Mouse (Mus musculus): ENCODE measurements at regions not wholly inside any gene's neighbourhood (a gene's known extent, or its start where the extent isn't known, plus 50 kb on each side); places are given as distances from the start of the nearest gene placed in this dataset.
"Not testable (repeated sequence)": the region's sequence is repeated elsewhere in the genome, so short reads cannot be mapped to it uniquely, and the experiment has no call there.

DNA sequence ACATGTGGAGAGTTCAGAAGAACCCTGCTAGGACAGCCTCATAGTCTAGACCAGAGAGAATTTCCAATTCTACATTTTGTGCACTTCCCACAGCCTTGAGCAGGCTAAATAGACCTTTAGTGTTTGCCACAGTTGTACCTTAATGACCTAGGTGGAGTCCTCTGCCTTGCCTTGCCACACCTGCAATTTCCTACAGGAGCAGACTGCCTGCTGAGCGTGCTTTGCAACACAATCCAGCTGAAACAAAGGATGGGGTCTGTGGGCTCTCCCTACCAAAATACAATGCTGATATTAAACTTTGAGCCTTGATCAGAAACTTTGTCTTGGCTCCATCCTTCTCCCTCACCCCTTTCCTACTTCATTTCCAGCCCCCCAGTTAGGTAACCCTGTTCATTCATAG, 326.0 kb upstream of the Snx7 start:
- no peak overlapping the region for H3K4me3 ChIP-seq
- H3K27ac ChIP-seq, result no peak overlapping the region
- no peaks in the 10 kb centered on the region for H3K36me3 ChIP-seq (ENCODE audit: poor library complexity, severe bottlenecking)
- no peak overlapping the region for H3K4me2 ChIP-seq
- H3K27me3 ChIP-seq, result no peaks in the 10 kb centered on the region
- WGBS, result 30% methylated on average over 1 of the region's 1 CpGs
- no peaks in the 10 kb centered on the region for H3K9me3 ChIP-seq (replicated peaks)
- H3K9ac ChIP-seq, result no peak overlapping the region
- no peaks in the 10 kb centered on the region for H3K4me1 ChIP-seq
- no peak for ATAC-seq

DNA sequence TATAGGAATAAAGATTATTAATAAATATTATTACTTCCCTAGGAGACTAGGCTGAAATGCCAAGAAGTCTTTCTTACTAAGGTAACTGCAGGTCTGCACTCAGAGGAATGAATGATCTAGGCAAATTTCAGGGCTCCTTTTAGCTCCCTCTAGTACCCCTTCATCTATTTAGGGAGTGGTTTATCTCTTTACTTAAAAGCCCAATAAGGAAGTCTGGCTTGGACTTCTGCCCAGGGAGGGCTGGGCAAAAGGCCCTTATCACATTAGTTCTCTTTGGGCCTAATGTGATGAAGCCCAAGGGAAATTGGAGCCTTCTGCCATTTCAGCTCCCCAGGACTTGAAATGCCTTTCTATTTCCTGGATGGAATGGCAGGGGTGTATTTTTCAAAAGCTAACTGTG, 320.6 kb upstream of the Snx7 start:
- Histone ChIP-seq H3K27ac (no peak overlapping the region), H3K4me1 (no peaks in the 10 kb centered on the region), H3K9me3 (replicated peaks) (no peaks in the 10 kb centered on the region), H3K4me3 (no peak overlapping the region), H3K4me2 (no peak overlapping the region), H3K36me3 (ENCODE audit: poor library complexity, severe bottlenecking) (no peaks in the 10 kb centered on the region), H3K27me3 (no peaks in the 10 kb centered on the region), H3K9ac (no peak overlapping the region)
- no peak for ATAC-seq

DNA sequence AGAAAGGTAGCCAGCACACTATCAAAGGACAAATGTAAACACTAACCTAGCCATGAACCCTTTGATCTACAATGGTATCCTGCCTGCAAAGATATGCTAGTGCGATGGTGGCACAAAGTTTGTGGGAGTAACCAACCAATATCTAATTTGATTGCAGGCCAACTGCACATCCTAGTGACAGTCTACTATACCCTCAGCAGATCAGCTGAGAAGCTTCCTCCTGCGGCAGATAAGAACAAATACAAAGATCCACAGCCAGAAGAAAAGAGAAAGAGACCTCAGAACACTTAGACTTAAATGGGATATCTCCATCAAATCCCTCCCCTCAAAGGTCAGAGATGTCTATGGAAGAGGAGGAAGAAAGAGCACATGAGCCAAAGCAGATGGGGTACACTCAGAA, 308.7 kb upstream of the Snx7 start:
- no peaks in the 10 kb centered on the region for H3K36me3 ChIP-seq (ENCODE audit: poor library complexity, severe bottlenecking)
- 97% methylated on average over 2 of the region's 2 CpGs for WGBS
- no peak for ATAC-seq
- no peak overlapping the region for H3K4me3 ChIP-seq
- H3K4me1 ChIP-seq, result no peaks in the 10 kb centered on the region
- no peaks in the 10 kb centered on the region for H3K27me3 ChIP-seq
- H3K27ac ChIP-seq, result no peak overlapping the region
- no peak overlapping the region for H3K9ac ChIP-seq
- no peak overlapping the region for H3K4me2 ChIP-seq
- no peaks in the 10 kb centered on the region for H3K9me3 ChIP-seq (replicated peaks)

DNA sequence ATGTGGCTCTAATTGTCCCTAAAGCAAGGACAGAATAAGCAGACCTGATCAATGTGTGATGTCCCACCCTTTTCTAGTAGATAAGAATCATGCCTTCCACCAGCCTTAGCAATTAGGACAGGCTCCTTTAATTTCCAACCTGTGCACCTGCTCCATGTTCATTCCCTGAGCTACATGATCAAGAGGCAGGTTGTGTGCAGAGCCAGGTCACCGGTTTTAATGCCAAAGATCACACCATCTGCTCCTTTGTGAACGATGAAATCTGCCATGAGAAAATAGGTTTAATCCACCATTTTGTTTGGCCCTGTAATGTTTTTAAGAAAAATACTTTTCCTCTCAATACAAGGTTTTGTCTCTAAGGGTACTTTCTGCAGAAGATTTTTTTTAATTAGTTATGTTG, 294.2 kb upstream of the Snx7 start:
- ATAC-seq, result no peak
- H3K4me1 ChIP-seq, result no peaks in the 10 kb centered on the region
- H3K36me3 ChIP-seq (ENCODE audit: poor library complexity, severe bottlenecking), result no peaks in the 10 kb centered on the region
- WGBS, result 83% methylated on average over 2 of the region's 2 CpGs
- no peak overlapping the region for H3K4me3 ChIP-seq
- H3K4me2 ChIP-seq, result no peak overlapping the region
- H3K27me3 ChIP-seq, result no peaks in the 10 kb centered on the region
- no peaks in the 10 kb centered on the region for H3K9me3 ChIP-seq (replicated peaks)
- no peak overlapping the region for H3K9ac ChIP-seq
- no peak overlapping the region for H3K27ac ChIP-seq

DNA sequence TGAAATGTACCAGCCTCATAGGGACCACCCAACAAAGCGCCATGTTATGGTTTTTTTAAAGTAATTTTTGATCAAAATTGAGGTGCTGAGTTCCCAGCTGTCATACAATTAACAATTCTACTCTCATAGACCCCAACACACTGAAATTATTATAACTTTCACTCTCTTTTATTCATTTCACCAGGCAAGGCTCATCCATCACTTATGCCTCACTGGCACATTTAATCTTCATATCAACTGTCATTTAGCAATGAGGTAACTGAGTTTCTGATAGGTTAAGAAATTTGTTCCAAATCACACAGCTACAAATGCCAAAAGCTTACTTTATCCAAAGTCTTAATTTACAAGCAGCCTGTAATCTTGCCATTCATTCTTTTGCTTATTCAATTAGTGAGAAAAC, 276.1 kb upstream of the Snx7 start:
- H3K9me3 ChIP-seq (replicated peaks), result no peaks in the 10 kb centered on the region
- H3K4me3 ChIP-seq, result no peak overlapping the region
- no peak overlapping the region for H3K9ac ChIP-seq
- no peak for ATAC-seq
- no peaks in the 10 kb centered on the region for H3K4me1 ChIP-seq
- no peak overlapping the region for H3K4me2 ChIP-seq
- no peaks in the 10 kb centered on the region for H3K27me3 ChIP-seq
- 97% methylated on average over 1 of the region's 1 CpGs for WGBS
- H3K36me3 ChIP-seq (ENCODE audit: poor library complexity, severe bottlenecking), result no peaks in the 10 kb centered on the region
- no peak overlapping the region for H3K27ac ChIP-seq

DNA sequence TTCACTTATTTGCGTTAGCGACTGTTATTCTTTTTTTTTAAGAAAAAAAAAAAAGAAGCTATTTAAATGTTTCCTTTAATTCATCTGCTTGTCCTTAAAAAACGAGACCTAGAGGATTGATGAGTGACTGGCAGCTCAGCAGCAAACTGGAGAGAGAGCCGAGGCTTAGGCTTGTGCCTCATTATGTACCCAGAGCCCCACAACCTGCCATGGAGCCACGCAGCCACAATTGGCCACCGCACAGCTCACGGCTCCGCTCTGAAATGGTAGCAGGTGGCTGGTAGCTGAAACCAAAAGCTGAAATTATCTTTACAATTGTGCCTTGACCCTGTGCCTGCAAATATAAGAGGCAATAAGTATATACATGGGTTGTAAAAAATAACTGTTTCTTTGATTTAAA, 273.0 kb upstream of the Snx7 start:
- Histone ChIP-seq H3K9me3 (replicated peaks) (no peaks in the 10 kb centered on the region), H3K4me3 (no peak overlapping the region), H3K4me2 (no peak overlapping the region), H3K4me1 (no peaks in the 10 kb centered on the region), H3K36me3 (ENCODE audit: poor library complexity, severe bottlenecking) (no peaks in the 10 kb centered on the region), H3K9ac (no peak overlapping the region), H3K27ac (no peak overlapping the region), H3K27me3 (no peaks in the 10 kb centered on the region)
- ATAC-seq, result peak; percentile 78
- WGBS, result 59% methylated on average over 8 of the region's 8 CpGs

DNA sequence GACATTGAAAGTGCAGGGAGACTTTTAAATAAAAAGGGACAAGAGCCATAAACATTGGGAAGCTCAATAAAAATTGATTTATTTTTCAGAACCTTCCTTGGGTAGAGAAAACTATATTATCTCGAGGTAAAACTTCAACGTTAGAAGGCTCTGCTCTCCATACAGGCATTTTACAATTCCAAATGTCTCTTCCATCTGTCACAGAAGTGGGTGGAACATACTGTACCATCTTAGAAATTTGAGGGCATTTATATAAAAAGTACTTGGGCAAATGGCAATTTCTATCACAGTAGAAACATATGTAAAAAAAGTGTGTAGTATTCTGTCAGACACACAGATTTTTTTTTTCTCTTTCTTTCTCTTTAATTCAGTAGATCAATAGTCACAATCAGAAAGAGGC, 271.4 kb upstream of the Snx7 start:
- no peak overlapping the region for H3K27ac ChIP-seq
- no peak overlapping the region for H3K4me3 ChIP-seq
- no peaks in the 10 kb centered on the region for H3K9me3 ChIP-seq (replicated peaks)
- no peaks in the 10 kb centered on the region for H3K4me1 ChIP-seq
- no peak overlapping the region for H3K9ac ChIP-seq
- whole genome bisulfite sequencing, result 80% methylated on average over 2 of the region's 2 CpGs
- no peak for ATAC-seq
- H3K36me3 ChIP-seq (ENCODE audit: poor library complexity, severe bottlenecking), result no peaks in the 10 kb centered on the region
- H3K27me3 ChIP-seq, result no peaks in the 10 kb centered on the region
- H3K4me2 ChIP-seq, result no peak overlapping the region

DNA sequence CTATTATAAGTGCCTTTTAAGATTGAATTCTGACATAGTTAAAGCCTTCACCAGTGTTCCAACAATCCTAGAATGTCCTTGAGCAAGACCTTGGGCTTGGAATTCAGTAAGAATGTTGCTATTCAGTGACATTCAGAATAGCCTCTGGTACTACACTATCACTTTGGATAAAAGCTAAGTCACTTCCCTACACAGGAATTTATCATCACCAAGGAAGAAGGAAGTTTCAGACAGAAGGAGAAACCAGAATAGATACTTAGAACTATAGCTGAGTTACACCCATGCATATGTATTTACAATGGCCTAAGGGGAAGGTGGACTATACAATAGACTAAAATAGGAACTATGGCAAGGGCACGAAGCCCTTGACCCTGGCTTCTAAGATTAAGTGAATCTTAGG, 259.6 kb upstream of the Snx7 start:
- H3K27me3 ChIP-seq; H3K9ac ChIP-seq; ATAC-seq; H3K27ac ChIP-seq; H3K4me3 ChIP-seq; H3K4me2 ChIP-seq; H3K36me3 ChIP-seq (ENCODE audit: poor library complexity, severe bottlenecking); H3K9me3 ChIP-seq (replicated peaks); H3K4me1 ChIP-seq: not testable (repeated sequence)
- WGBS, result 80% methylated on average over 1 of the region's 1 CpGs

DNA sequence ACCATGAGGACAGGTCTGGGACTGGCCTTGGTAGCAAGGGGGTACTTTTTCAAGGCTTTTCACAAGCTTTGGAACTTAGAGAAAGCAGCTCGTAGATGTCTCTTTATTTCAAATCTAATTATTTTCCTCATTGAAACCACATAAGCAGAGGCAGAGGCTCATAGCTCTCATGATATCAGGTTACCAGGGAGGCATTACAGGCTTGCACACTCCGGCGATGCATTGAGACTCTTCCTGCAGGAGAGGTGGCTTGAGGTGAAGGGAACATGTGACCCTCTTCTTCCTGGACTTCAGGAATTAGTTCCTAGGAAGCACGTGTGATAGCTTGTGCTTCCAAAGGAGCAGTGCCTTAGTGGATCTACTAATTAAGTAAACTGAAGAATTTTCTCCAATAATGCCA, 233.9 kb upstream of the Snx7 start:
- 77% methylated on average over 4 of the region's 4 CpGs for WGBS

DNA sequence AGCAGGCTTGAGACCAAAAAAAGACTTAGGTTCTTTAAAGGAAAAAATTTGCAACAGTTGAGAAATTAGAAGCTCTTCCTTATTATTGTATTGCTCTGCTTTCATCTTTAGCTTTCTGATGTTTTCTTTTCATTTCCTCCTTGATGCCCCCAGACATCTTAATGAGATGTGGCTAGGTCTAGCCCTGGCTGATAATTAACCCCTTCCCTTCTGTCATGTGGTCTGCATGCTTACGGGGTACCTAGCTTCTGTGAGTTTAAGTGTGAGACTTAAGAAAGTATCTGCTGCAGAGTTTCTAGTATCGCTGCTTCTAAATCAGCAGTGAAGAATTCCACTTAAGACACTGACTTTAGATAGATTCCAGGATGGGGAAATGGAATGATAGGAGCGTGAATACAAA, 215.8 kb upstream of the Snx7 start:
- Histone ChIP-seq H3K36me3 (ENCODE audit: poor library complexity, severe bottlenecking) (no peaks in the 10 kb centered on the region), H3K4me1 (no peaks in the 10 kb centered on the region), H3K4me2 (no peak overlapping the region), H3K9me3 (replicated peaks) (no peaks in the 10 kb centered on the region), H3K27ac (no peak overlapping the region), H3K9ac (no peak overlapping the region), H3K4me3 (no peak overlapping the region), H3K27me3 (no peaks in the 10 kb centered on the region)
- WGBS, result 89% methylated on average over 3 of the region's 3 CpGs
- no peak for ATAC-seq

More for the DNA sequence above, 233.9 kb upstream of the Snx7 start:
- Histone ChIP-seq H3K9me3 (replicated peaks) (no peaks in the 10 kb centered on the region), H3K4me2 (no peak overlapping the region), H3K9ac (no peak overlapping the region), H3K36me3 (ENCODE audit: poor library complexity, severe bottlenecking) (no peaks in the 10 kb centered on the region), H3K4me3 (no peak overlapping the region), H3K27me3 (no peaks in the 10 kb centered on the region), H3K4me1 (no peaks in the 10 kb centered on the region), H3K27ac (no peak overlapping the region)
- ATAC-seq, result no peak

DNA sequence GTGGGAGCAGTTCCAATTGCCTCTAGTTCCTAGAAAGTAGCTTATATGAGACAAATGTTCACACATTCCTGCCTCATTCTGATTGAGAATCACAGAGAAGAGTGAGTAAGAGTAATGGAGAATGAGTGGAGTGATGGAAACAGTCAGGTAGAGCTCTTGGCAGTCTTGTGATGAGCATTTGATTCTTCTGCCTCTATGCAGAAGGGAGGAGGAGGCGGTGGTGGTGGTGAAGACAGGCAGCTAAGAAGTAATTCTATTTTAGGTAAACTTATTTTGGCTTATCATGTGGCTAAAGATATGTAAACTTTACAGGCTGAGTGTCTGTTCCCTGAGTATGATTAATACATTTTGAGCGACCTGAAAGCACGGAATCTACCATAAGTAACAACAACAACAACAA, 203.6 kb upstream of the Snx7 start:
- H3K4me1 ChIP-seq, result no peaks in the 10 kb centered on the region
- H3K4me2 ChIP-seq, result no peak overlapping the region
- no peaks in the 10 kb centered on the region for H3K9me3 ChIP-seq (replicated peaks)
- no peak overlapping the region for H3K27ac ChIP-seq
- no peaks in the 10 kb centered on the region for H3K36me3 ChIP-seq (ENCODE audit: poor library complexity, severe bottlenecking)
- no peak overlapping the region for H3K4me3 ChIP-seq
- no peak for ATAC-seq
- WGBS, result 90% methylated on average over 3 of the region's 3 CpGs
- H3K27me3 ChIP-seq, result no peaks in the 10 kb centered on the region
- no peak overlapping the region for H3K9ac ChIP-seq

DNA sequence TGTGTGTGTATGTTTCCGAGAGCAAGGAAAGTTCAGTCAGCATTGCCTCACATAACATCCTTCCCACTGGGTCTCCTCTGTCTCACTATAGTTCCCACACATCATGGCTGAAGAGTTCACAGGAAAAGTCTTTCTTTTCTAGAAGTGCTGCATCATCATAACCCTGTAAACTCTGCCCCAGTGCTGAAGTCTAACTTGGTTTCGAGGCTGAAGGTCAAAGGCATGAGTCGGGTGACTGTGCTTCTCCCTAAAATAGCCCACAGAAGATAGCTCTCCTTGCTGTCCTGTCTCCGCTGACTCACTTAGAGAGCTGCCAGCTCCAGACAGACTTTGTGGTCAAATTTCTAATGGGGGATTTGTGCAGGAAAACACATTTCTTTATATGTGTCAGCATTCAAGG, 201.4 kb upstream of the Snx7 start:
- Histone ChIP-seq H3K4me3 (no peak overlapping the region), H3K9me3 (replicated peaks) (no peaks in the 10 kb centered on the region), H3K9ac (no peak overlapping the region), H3K36me3 (ENCODE audit: poor library complexity, severe bottlenecking) (no peaks in the 10 kb centered on the region), H3K27ac (no peak overlapping the region), H3K27me3 (no peaks in the 10 kb centered on the region), H3K4me1 (no peaks in the 10 kb centered on the region), H3K4me2 (no peak overlapping the region)
- WGBS, result 84% methylated on average over 4 of the region's 4 CpGs
- ATAC-seq, result no peak

DNA sequence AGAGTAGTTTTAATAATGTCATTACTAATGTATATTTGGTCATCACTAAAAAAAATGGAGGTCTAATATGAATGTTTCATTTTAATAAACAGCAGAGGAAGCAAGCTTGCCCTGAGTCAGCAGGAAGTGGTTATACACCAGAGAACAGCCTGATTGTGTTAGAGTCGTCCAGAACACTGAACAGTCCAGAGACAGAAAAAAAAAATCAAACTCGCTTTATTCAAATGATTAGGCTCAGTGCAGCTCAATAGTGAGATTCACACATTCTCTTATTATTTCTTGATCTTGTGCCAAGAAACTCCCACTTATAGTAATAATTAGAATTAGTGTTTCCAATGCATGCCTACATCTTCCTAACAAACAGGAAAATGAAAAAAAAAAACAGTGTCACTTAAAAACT, 194.9 kb upstream of the Snx7 start:
- Histone ChIP-seq H3K36me3 (ENCODE audit: poor library complexity, severe bottlenecking) (no peaks in the 10 kb centered on the region), H3K9me3 (replicated peaks) (no peaks in the 10 kb centered on the region), H3K27ac (no peak overlapping the region), H3K4me3 (no peak overlapping the region), H3K9ac (no peak overlapping the region), H3K27me3 (no peaks in the 10 kb centered on the region), H3K4me1 (peaks cover 6% of the 10 kb centered on the region), H3K4me2 (no peak overlapping the region)
- 16% methylated on average over 2 of the region's 2 CpGs for WGBS
- ATAC-seq, result peak; percentile 63; the same call in 1 of the 2 replicates

DNA sequence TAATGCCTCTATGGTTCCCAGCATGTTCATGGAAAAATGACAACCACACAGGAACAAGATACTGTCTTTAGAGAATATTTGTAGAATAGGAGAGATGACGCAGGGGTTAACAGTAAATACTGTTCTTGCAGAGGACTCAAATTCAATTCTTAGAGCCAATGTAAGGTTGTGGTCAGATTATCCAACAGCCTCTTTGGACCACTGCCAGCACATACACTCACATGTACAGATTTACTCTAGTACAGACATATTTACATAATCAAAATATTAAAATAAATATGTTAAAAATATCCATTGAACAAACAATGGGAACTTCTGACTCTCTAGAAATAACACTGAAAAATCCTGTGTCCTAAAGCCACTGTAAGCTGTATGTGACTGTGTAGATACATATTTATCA, 193.8 kb upstream of the Snx7 start:
- no peak overlapping the region for H3K4me3 ChIP-seq
- no peak overlapping the region for H3K9ac ChIP-seq
- no peak overlapping the region for H3K27ac ChIP-seq
- no peaks in the 10 kb centered on the region for H3K27me3 ChIP-seq
- no peak for ATAC-seq
- 89% methylated on average over 1 of the region's 1 CpGs for WGBS
- no peak overlapping the region for H3K4me2 ChIP-seq
- H3K36me3 ChIP-seq (ENCODE audit: poor library complexity, severe bottlenecking), result no peaks in the 10 kb centered on the region
- H3K9me3 ChIP-seq (replicated peaks), result no peaks in the 10 kb centered on the region
- peaks cover 6% of the 10 kb centered on the region for H3K4me1 ChIP-seq

All from forebrain, embryonic 13.5 days (tissue).